Mouse (Mus musculus) large intestine, adult 2 months (tissue): ENCODE data around the gene Tmbim6. TPM values are rescaled to one million over a fixed set of nuclear protein-coding genes. Genes with fewer than 3 reads are reported as not detected.

Experiments
- DNase-seq: peaks from one replicate; pipeline ENCODE4 v3.0.0-alpha.2; 2012; ENCODE audit warnings: low read depth, low spot score
- WGBS: fragments of 180-500 bp; shearing (Covaris S2); methylation state at CpG from one replicate; pipeline ENCODE4 v1.1.7; 2018; 5-methylcytosine and 5-hydroxymethylcytosine counted together
- polyA plus RNA-seq: library from polyadenylated mRNA; depleted of rRNA; stranded (reverse); fragments of >200 nt; gene quantifications from 2 replicates; pipeline ENCODE4 v1.2.3, GENCODE M21; 2012

The Tmbim6 gene
- polyA plus RNA-seq, 1 experiment = 1,095 TPM

GRCm38 (mm10) chr15:99411747-99412146, 19.1 kb downstream of the Tmbim6 start:
- WGBS = 57% methylated on average over 14 of the region's 14 CpGs
- no peak for DNase-seq

GRCm38 (mm10) chr15:99415793-99416192, 23.1 kb downstream of the Tmbim6 start:
- WGBS = 12% methylated on average over 2 of the region's 2 CpGs
- DNase-seq = no peak

GRCm38 (mm10) chr15:99416348-99416882, 23.7 kb downstream of the Tmbim6 start:
- DNase-seq = no peak
- 11% methylated on average over 13 of the region's 13 CpGs for WGBS

- WGBS = 17% methylated on average over 4 of the region's 4 CpGs
- no peak for DNase-seq
Measured at GRCm38 (mm10) chr15:99416957-99417356, 24.3 kb downstream of the Tmbim6 start.

- WGBS = 32% methylated on average over 17 of the region's 17 CpGs
- no peak for DNase-seq
Measured at GRCm38 (mm10) chr15:99417692-99418271, 25.1 kb downstream of the Tmbim6 start.

- 22% methylated on average over 5 of the region's 5 CpGs for WGBS
- no peak for DNase-seq
Measured at GRCm38 (mm10) chr15:99420101-99420500, 27.4 kb downstream of the Tmbim6 start.

GRCm38 (mm10) chr15:99420521-99421014, 27.9 kb downstream of the Tmbim6 start:
- 10% methylated on average over 12 of the region's 12 CpGs for WGBS

GRCm38 (mm10) chr15:99421152-99421551, 28.5 kb downstream of the Tmbim6 start:
- 67% methylated on average over 9 of the region's 9 CpGs for WGBS
- no peak for DNase-seq

More at GRCm38 (mm10) chr15:99420521-99421014, 27.9 kb downstream of the Tmbim6 start:
- DNase-seq = no peak

- WGBS = 75% methylated on average over 8 of the region's 8 CpGs
- no peak for DNase-seq
Measured at GRCm38 (mm10) chr15:99421676-99422075, 29.0 kb downstream of the Tmbim6 start.

GRCm38 (mm10) chr15:99422551-99422950, 29.9 kb downstream of the Tmbim6 start:
- DNase-seq = no peak
- 93% methylated on average over 23 of the region's 23 CpGs for WGBS

GRCm38 (mm10) chr15:99423131-99423530, 30.4 kb downstream of the Tmbim6 start:
- DNase-seq = no peak
- WGBS = 89% methylated on average over 10 of the region's 10 CpGs

- 95% methylated on average over 9 of the region's 9 CpGs for WGBS
- DNase-seq = no peak
Measured at GRCm38 (mm10) chr15:99423884-99424283, 31.2 kb downstream of the Tmbim6 start.

- no peak for DNase-seq
- WGBS = 72% methylated on average over 8 of the region's 8 CpGs
Measured at GRCm38 (mm10) chr15:99430394-99430793, 37.7 kb downstream of the Tmbim6 start.

- 85% methylated on average over 10 of the region's 10 CpGs for WGBS
- DNase-seq = no peak
Measured at GRCm38 (mm10) chr15:99431063-99431462, 38.4 kb downstream of the Tmbim6 start.

GRCm38 (mm10) chr15:99431504-99431903, 38.8 kb downstream of the Tmbim6 start:
- WGBS = 76% methylated on average over 7 of the region's 7 CpGs
- DNase-seq = no peak

GRCm38 (mm10) chr15:99431967-99432366, 39.3 kb downstream of the Tmbim6 start:
- DNase-seq = no peak
- 73% methylated on average over 8 of the region's 8 CpGs for WGBS

- DNase-seq = no peak
- 80% methylated on average over 16 of the region's 16 CpGs for WGBS
Measured at GRCm38 (mm10) chr15:99433081-99433718, 40.5 kb downstream of the Tmbim6 start.

- 56% methylated on average over 12 of the region's 12 CpGs for WGBS
Measured at GRCm38 (mm10) chr15:99433913-99434312, 41.2 kb downstream of the Tmbim6 start.

GRCm38 (mm10) chr15:99438966-99439698, 46.5 kb downstream of the Tmbim6 start:
- no peak for DNase-seq
- WGBS = 72% methylated on average over 8 of the region's 8 CpGs

More at GRCm38 (mm10) chr15:99433913-99434312, 41.2 kb downstream of the Tmbim6 start:
- DNase-seq = no peak

GRCm38 (mm10) chr15:99440112-99440815, 47.6 kb downstream of the Tmbim6 start:
- DNase-seq = no peak

More at GRCm38 (mm10) chr15:99440112-99440815, 47.6 kb downstream of the Tmbim6 start:
- 42% methylated on average over 2 of the region's 2 CpGs for WGBS
